Mouse (Mus musculus): ENCODE results near the gene Tmc8. TPM values are rescaled to one million over a fixed set of nuclear protein-coding genes. Genes with fewer than 3 reads are reported as not detected.
A peak's percentile ranks its signal among the peaks of the same experiment; 100 is the strongest.

Gene Tmc8
- polyA plus RNA-seq, 1 experiment from 2014 or later: 18.8 TPM

- Histone ChIP-seq H3K27ac (ENCODE audit: low read depth, low read length) (no peak overlapping the region), H3K27me3 (replicated peaks; ENCODE audit: control insufficient read depth, insufficient read depth, low read length) (0 out of 2 replicates have a peak, but pooled peaks cover 2% of the 10 kb centered on the region), H3K9ac (ENCODE audit: low read depth, low read length) (no peak overlapping the region), H3K9me3 (ENCODE audit: control insufficient read depth, low read length) (no peaks in the 10 kb centered on the region), H3K36me3 (ENCODE audit: control insufficient read depth, insufficient read depth, low read length) (peaks cover 39% of the 10 kb centered on the region), H3K4me2 (no peak overlapping the region; the same call in 1 of the 2 replicates), H3K4me1 (replicated peaks; ENCODE audit: control insufficient read depth, insufficient read depth, low read length) (peaks cover 27% of the 10 kb centered on the region), H3K4me3 (ENCODE audit: low read depth, low read length) (no peak overlapping the region)
- 85% methylated on average over 5 of the region's 5 CpGs for WGBS
- no peak for ATAC-seq (replicated peaks; ENCODE audit: low FRiP score)
- no peak for DNase-seq (ENCODE audit: low spot score)
Observed at GRCm38 (mm10) chr11:117777111-117777510, 4.8 kb upstream of the Tmc8 start.

- Histone ChIP-seq H3K4me3 (ENCODE audit: low read depth, low read length) (no peak overlapping the region), H3K27ac (ENCODE audit: low read depth, low read length) (no peak overlapping the region; the same call in 1 of the 2 replicates), H3K9me3 (ENCODE audit: control insufficient read depth, low read length) (no peaks in the 10 kb centered on the region), H3K4me2 (peak overlapping the region; percentile 100), H3K9ac (ENCODE audit: low read depth, low read length) (peak overlapping the region; percentile 95; the same call in 1 of the 2 replicates), H3K27me3 (replicated peaks; ENCODE audit: control insufficient read depth, insufficient read depth, low read length) (peaks cover 2% of the 10 kb centered on the region; the same call in 1 of the 2 replicates), H3K36me3 (ENCODE audit: control insufficient read depth, insufficient read depth, low read length) (peaks cover 35% of the 10 kb centered on the region), H3K4me1 (replicated peaks; ENCODE audit: control insufficient read depth, insufficient read depth, low read length) (peaks cover 32% of the 10 kb centered on the region)
- WGBS: 91% methylated on average over 11 of the region's 11 CpGs
- ATAC-seq (replicated peaks; ENCODE audit: low FRiP score) (no peak), DNase-seq (ENCODE audit: low spot score) (no peak)
Observed at GRCm38 (mm10) chr11:117778031-117778430, 3.8 kb upstream of the Tmc8 start.

GRCm38 (mm10) chr11:117778851-117779433 is 2.9 kb upstream of the Tmc8 start:
- Histone ChIP-seq H3K27me3 (replicated peaks; ENCODE audit: control insufficient read depth, insufficient read depth, low read length) (peaks cover 2% of the 10 kb centered on the region; the same call in 1 of the 2 replicates), H3K27ac (ENCODE audit: low read depth, low read length) (peak overlapping the region; percentile 99), H3K4me3 (ENCODE audit: low read depth, low read length) (peak overlapping the region; percentile 66), H3K9ac (ENCODE audit: low read depth, low read length) (peak overlapping the region; percentile 95), H3K4me2 (peak overlapping the region; percentile 100), H3K9me3 (ENCODE audit: control insufficient read depth, low read length) (no peaks in the 10 kb centered on the region), H3K36me3 (ENCODE audit: control insufficient read depth, insufficient read depth, low read length) (peaks cover 26% of the 10 kb centered on the region), H3K4me1 (replicated peaks; ENCODE audit: control insufficient read depth, insufficient read depth, low read length) (peaks cover 39% of the 10 kb centered on the region)
- 41% methylated on average over 12 of the region's 12 CpGs for WGBS
- ATAC-seq (replicated peaks; ENCODE audit: low FRiP score): no peak
- no peak for DNase-seq (ENCODE audit: low spot score)

GRCm38 (mm10) chr11:117779434-117780198 is 2.3 kb upstream of the Tmc8 start:
- 1% methylated on average over 38 of the region's 38 CpGs for WGBS
- Histone ChIP-seq H3K27ac (ENCODE audit: low read depth, low read length) (peak overlapping the region; percentile 99), H3K4me2 (peak overlapping the region; percentile 100), H3K36me3 (ENCODE audit: control insufficient read depth, insufficient read depth, low read length) (peaks cover 24% of the 10 kb centered on the region), H3K27me3 (replicated peaks; ENCODE audit: control insufficient read depth, insufficient read depth, low read length) (peaks cover 2% of the 10 kb centered on the region; the same call in 1 of the 2 replicates), H3K9ac (ENCODE audit: low read depth, low read length) (peak overlapping the region; percentile 95), H3K4me3 (ENCODE audit: low read depth, low read length) (peak overlapping the region; percentile 66), H3K4me1 (replicated peaks; ENCODE audit: control insufficient read depth, insufficient read depth, low read length) (peaks cover 40% of the 10 kb centered on the region), H3K9me3 (ENCODE audit: control insufficient read depth, low read length) (no peaks in the 10 kb centered on the region)
- ATAC-seq (replicated peaks; ENCODE audit: low FRiP score) (no peak; the same call in 1 of the 2 replicates), DNase-seq (ENCODE audit: low spot score) (peak; percentile 63)

GRCm38 (mm10) chr11:117780199-117780515 is 1.7 kb upstream of the Tmc8 start:
- H3K27ac ChIP-seq (ENCODE audit: low read depth, low read length): peak overlapping the region; percentile 99
- H3K9ac ChIP-seq (ENCODE audit: low read depth, low read length): peak overlapping the region; percentile 95
- WGBS: under 1% methylated on average over 17 of the region's 17 CpGs
- peak; percentile 8 for ATAC-seq (replicated peaks; ENCODE audit: low FRiP score)
- H3K4me3 ChIP-seq (ENCODE audit: low read depth, low read length): peak overlapping the region; percentile 66
- no peak for DNase-seq (ENCODE audit: low spot score)
- H3K9me3 ChIP-seq (ENCODE audit: control insufficient read depth, low read length): no peaks in the 10 kb centered on the region
- H3K36me3 ChIP-seq (ENCODE audit: control insufficient read depth, insufficient read depth, low read length): peaks cover 21% of the 10 kb centered on the region
- H3K4me1 ChIP-seq (replicated peaks; ENCODE audit: control insufficient read depth, insufficient read depth, low read length): peaks cover 40% of the 10 kb centered on the region
- peak overlapping the region; percentile 100 for H3K4me2 ChIP-seq
- peaks cover 2% of the 10 kb centered on the region; the same call in 1 of the 2 replicates for H3K27me3 ChIP-seq (replicated peaks; ENCODE audit: control insufficient read depth, insufficient read depth, low read length)

- peaks cover 16% of the 10 kb centered on the region for H3K36me3 ChIP-seq (ENCODE audit: control insufficient read depth, insufficient read depth, low read length)
- DNase-seq (ENCODE audit: low spot score) (peak; percentile 88), ATAC-seq (replicated peaks; ENCODE audit: low FRiP score) (peak; percentile 80)
- under 1% methylated on average over 19 of the region's 19 CpGs for WGBS
- peak overlapping the region; percentile 95 for H3K9ac ChIP-seq (ENCODE audit: low read depth, low read length)
- H3K27me3 ChIP-seq (replicated peaks; ENCODE audit: control insufficient read depth, insufficient read depth, low read length): peaks cover 2% of the 10 kb centered on the region; the same call in 1 of the 2 replicates
- peak overlapping the region; percentile 100 for H3K4me2 ChIP-seq
- no peaks in the 10 kb centered on the region for H3K9me3 ChIP-seq (ENCODE audit: control insufficient read depth, low read length)
- H3K4me1 ChIP-seq (replicated peaks; ENCODE audit: control insufficient read depth, insufficient read depth, low read length): peaks cover 40% of the 10 kb centered on the region
- peak overlapping the region; percentile 66 for H3K4me3 ChIP-seq (ENCODE audit: low read depth, low read length)
- peak overlapping the region; percentile 99 for H3K27ac ChIP-seq (ENCODE audit: low read depth, low read length)
Observed at GRCm38 (mm10) chr11:117780582-117781111, 1.2 kb upstream of the Tmc8 start.

- ATAC-seq (replicated peaks; ENCODE audit: low FRiP score): peak; percentile 2
- Histone ChIP-seq H3K27ac (ENCODE audit: low read depth, low read length) (peak overlapping the region; percentile 99), H3K4me1 (replicated peaks; ENCODE audit: control insufficient read depth, insufficient read depth, low read length) (peaks cover 43% of the 10 kb centered on the region), H3K4me3 (ENCODE audit: low read depth, low read length) (peak overlapping the region; percentile 66), H3K27me3 (replicated peaks; ENCODE audit: control insufficient read depth, insufficient read depth, low read length) (peaks cover 2% of the 10 kb centered on the region; the same call in 1 of the 2 replicates), H3K9me3 (ENCODE audit: control insufficient read depth, low read length) (no peaks in the 10 kb centered on the region), H3K36me3 (ENCODE audit: control insufficient read depth, insufficient read depth, low read length) (peaks cover 12% of the 10 kb centered on the region), H3K4me2 (peak overlapping the region; percentile 100), H3K9ac (ENCODE audit: low read depth, low read length) (peak overlapping the region; percentile 95)
- 10% methylated on average over 18 of the region's 18 CpGs for WGBS
- peak; percentile 60 for DNase-seq (ENCODE audit: low spot score)
Observed at GRCm38 (mm10) chr11:117781199-117781821, 566 bp upstream of the Tmc8 start.

GRCm38 (mm10) chr11:117782705-117783034 is 794 bp downstream of the Tmc8 start:
- Histone ChIP-seq H3K27me3 (replicated peaks; ENCODE audit: control insufficient read depth, insufficient read depth, low read length) (peaks cover 2% of the 10 kb centered on the region; the same call in 1 of the 2 replicates), H3K4me3 (ENCODE audit: low read depth, low read length) (peak overlapping the region; percentile 66), H3K9ac (ENCODE audit: low read depth, low read length) (peak overlapping the region; percentile 95), H3K36me3 (ENCODE audit: control insufficient read depth, insufficient read depth, low read length) (peaks cover 8% of the 10 kb centered on the region), H3K4me2 (peak overlapping the region; percentile 100), H3K27ac (ENCODE audit: low read depth, low read length) (peak overlapping the region; percentile 99), H3K4me1 (replicated peaks; ENCODE audit: control insufficient read depth, insufficient read depth, low read length) (peaks cover 44% of the 10 kb centered on the region), H3K9me3 (ENCODE audit: control insufficient read depth, low read length) (no peaks in the 10 kb centered on the region)
- no peak for DNase-seq (ENCODE audit: low spot score)
- ATAC-seq (replicated peaks; ENCODE audit: low FRiP score): no peak
- 30% methylated on average over 9 of the region's 9 CpGs for WGBS
